Mouse (Mus musculus) liver, embryonic 14.5 days (tissue): Measurements from ENCODE around the gene Klhl35.

Source experiments
- CTCF ChIP-seq: IDR thresholded peaks from 2 replicates; pipeline ENCODE4 v1.5.1; 2016; ENCODE audit warnings: antibody characterized with exemption, low read depth, control low read depth
- EP300 ChIP-seq: IDR thresholded peaks from 2 replicates; pipeline ENCODE4 v1.6.1; 2016; ENCODE audit warnings: antibody characterized with exemption, low read depth

GRCm38 (mm10) chr7:99483924-99484319, 18.1 kb downstream of the Klhl35 start:
- TF ChIP-seq CTCF, result no peak
- TF ChIP-seq EP300, result no peak
